Mouse (Mus musculus) cortical plate, adult 2 months (tissue): Measurements from ENCODE around the gene Gbgt1.
"Not testable (repeated sequence)": the region's sequence is repeated elsewhere in the genome, so short reads cannot be mapped to it uniquely, and the experiment has no call there.

Source experiments
- CTCF ChIP-seq: fragments of 200-500 bp; IDR thresholded peaks from 2 replicates; pipeline ENCODE4 v1.5.1; 2011; ENCODE audit warnings: mild to moderate bottlenecking, control low read depth, low read length; ENCODE audit not compliant: insufficient read depth; ENCODE audit errors: extremely low read depth
- POLR2A ChIP-seq: fragments of 200-500 bp; IDR thresholded peaks from 2 replicates; pipeline ENCODE4 v1.6.1; 2011; ENCODE audit warnings: mild to moderate bottlenecking, low read length, control low read depth; ENCODE audit not compliant: insufficient read depth; ENCODE audit errors: extremely low read depth

GRCm38 (mm10) chr2:28472011-28472410 lies 24.7 kb upstream of the Gbgt1 start:
- TF ChIP-seq CTCF, POLR2A: not testable (repeated sequence)
